Mouse (Mus musculus): ENCODE measurements at regions not wholly inside any gene's neighbourhood (a gene's known extent, or its start where the extent isn't known, plus 50 kb on each side); places are given as distances from the start of the nearest gene placed in this dataset.

DNA sequence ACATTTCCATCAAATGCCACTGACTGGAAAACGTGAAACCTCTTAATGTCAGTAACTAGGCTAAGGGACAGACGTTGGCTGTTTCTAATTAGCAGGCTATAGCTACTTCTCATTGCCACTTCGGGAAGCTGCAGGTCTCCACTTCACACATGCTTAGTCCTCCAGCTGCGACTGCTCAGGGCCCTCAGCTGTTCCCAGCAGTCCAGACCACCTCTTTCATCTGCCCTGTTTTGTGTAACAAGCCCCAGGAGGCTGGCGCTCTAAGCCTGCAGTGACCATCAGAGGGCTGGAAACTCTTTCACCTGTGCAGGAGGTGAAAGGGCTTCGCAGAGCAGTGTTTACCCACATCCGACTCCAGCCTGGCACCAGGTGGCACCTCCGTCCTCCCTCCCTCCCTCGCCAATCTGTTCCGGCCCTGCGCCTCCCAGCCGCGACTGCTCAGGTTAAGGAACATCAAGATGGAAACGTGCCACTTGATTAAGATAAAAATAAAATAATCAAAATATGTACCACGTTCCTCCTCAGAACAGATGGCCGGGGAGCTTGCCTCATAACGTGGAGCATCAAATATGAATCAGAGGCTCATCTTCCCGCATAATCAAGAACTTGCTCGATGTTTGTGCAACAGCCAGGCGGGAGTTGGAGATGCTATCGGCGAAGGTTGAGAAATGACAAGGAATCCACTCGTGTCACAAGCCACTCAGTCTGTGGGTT is 72.6 kb upstream of the Plet1 start:
- DNase-seq (ENCODE audit: low spot score) (no peak), ATAC-seq (ENCODE audit: low read depth) (no peak)
- Histone ChIP-seq H3K27me3 (replicated peaks; ENCODE audit: control insufficient read depth, insufficient read depth, low read length) (no peaks in the 10 kb centered on the region), H3K9me3 (ENCODE audit: control insufficient read depth, low read length) (no peaks in the 10 kb centered on the region), H3K4me3 (ENCODE audit: low read depth, low read length) (no peak overlapping the region), H3K9ac (ENCODE audit: low read depth, low read length) (no peak overlapping the region), H3K36me3 (ENCODE audit: control insufficient read depth, insufficient read depth, low read length) (no peaks in the 10 kb centered on the region), H3K4me1 (ENCODE audit: control insufficient read depth, insufficient read depth, low read length) (no peaks in the 10 kb centered on the region), H3K4me2 (ENCODE audit: low read depth, low read length) (no peak overlapping the region), H3K27ac (replicated peaks; ENCODE audit: low read depth, low read length) (no peak overlapping the region)
- 71% methylated on average over 23 of the region's 23 CpGs for WGBS

- no peak for DNase-seq (ENCODE audit: low spot score)
- Histone ChIP-seq H3K9me3 (ENCODE audit: control insufficient read depth, low read length) (no peaks in the 10 kb centered on the region), H3K4me2 (ENCODE audit: low read depth, low read length) (no peak overlapping the region), H3K4me3 (ENCODE audit: low read depth, low read length) (no peak overlapping the region), H3K27me3 (replicated peaks; ENCODE audit: control insufficient read depth, insufficient read depth, low read length) (no peaks in the 10 kb centered on the region), H3K4me1 (ENCODE audit: control insufficient read depth, insufficient read depth, low read length) (no peaks in the 10 kb centered on the region), H3K36me3 (ENCODE audit: control insufficient read depth, insufficient read depth, low read length) (no peaks in the 10 kb centered on the region), H3K27ac (replicated peaks; ENCODE audit: low read depth, low read length) (no peak overlapping the region), H3K9ac (ENCODE audit: low read depth, low read length) (no peak overlapping the region)
- WGBS: 37% methylated on average over 4 of the region's 4 CpGs
- no peak for ATAC-seq (ENCODE audit: low read depth)
These were observed 68.3 kb upstream of the Plet1 start for GRCm38 (mm10) chr9:50425866-50426495.

- Histone ChIP-seq H3K9me3 (ENCODE audit: control insufficient read depth, low read length) (no peaks in the 10 kb centered on the region), H3K36me3 (ENCODE audit: control insufficient read depth, insufficient read depth, low read length) (no peaks in the 10 kb centered on the region), H3K27me3 (replicated peaks; ENCODE audit: control insufficient read depth, insufficient read depth, low read length) (no peaks in the 10 kb centered on the region), H3K27ac (replicated peaks; ENCODE audit: low read depth, low read length) (no peak overlapping the region), H3K4me3 (ENCODE audit: low read depth, low read length) (no peak overlapping the region), H3K9ac (ENCODE audit: low read depth, low read length) (no peak overlapping the region), H3K4me1 (ENCODE audit: control insufficient read depth, insufficient read depth, low read length) (no peaks in the 10 kb centered on the region), H3K4me2 (ENCODE audit: low read depth, low read length) (no peak overlapping the region)
- ATAC-seq (ENCODE audit: low read depth) (no peak), DNase-seq (ENCODE audit: low spot score) (no peak)
- WGBS: 89% methylated on average over 7 of the region's 7 CpGs
These were observed 64.2 kb upstream of the Plet1 start for GRCm38 (mm10) chr9:50430147-50430546.

GRCm38 (mm10) chr9:50433525-50433924 is 60.8 kb upstream of the Plet1 start:
- WGBS: 62% methylated on average over 4 of the region's 4 CpGs

GRCm38 (mm10) chr9:50433978-50434377 is 60.3 kb upstream of the Plet1 start:
- Histone ChIP-seq H3K4me2 (ENCODE audit: low read depth, low read length) (no peak overlapping the region), H3K4me3 (ENCODE audit: low read depth, low read length) (no peak overlapping the region), H3K9me3 (ENCODE audit: control insufficient read depth, low read length) (no peaks in the 10 kb centered on the region), H3K9ac (ENCODE audit: low read depth, low read length) (no peak overlapping the region), H3K36me3 (ENCODE audit: control insufficient read depth, insufficient read depth, low read length) (no peaks in the 10 kb centered on the region), H3K27me3 (replicated peaks; ENCODE audit: control insufficient read depth, insufficient read depth, low read length) (no peaks in the 10 kb centered on the region), H3K27ac (replicated peaks; ENCODE audit: low read depth, low read length) (no peak overlapping the region), H3K4me1 (ENCODE audit: control insufficient read depth, insufficient read depth, low read length) (no peaks in the 10 kb centered on the region)
- peak; percentile 40 for DNase-seq (ENCODE audit: low spot score)
- WGBS: 45% methylated on average over 4 of the region's 4 CpGs
- ATAC-seq (ENCODE audit: low read depth): no peak

More at GRCm38 (mm10) chr9:50433525-50433924, 60.8 kb upstream of the Plet1 start:
- H3K9me3 ChIP-seq (ENCODE audit: control insufficient read depth, low read length): no peaks in the 10 kb centered on the region
- H3K4me1 ChIP-seq (ENCODE audit: control insufficient read depth, insufficient read depth, low read length): no peaks in the 10 kb centered on the region
- no peak overlapping the region for H3K27ac ChIP-seq (replicated peaks; ENCODE audit: low read depth, low read length)
- no peaks in the 10 kb centered on the region for H3K36me3 ChIP-seq (ENCODE audit: control insufficient read depth, insufficient read depth, low read length)
- ATAC-seq (ENCODE audit: low read depth) (no peak), DNase-seq (ENCODE audit: low spot score) (no peak)
- no peak overlapping the region for H3K9ac ChIP-seq (ENCODE audit: low read depth, low read length)
- H3K4me2 ChIP-seq (ENCODE audit: low read depth, low read length): no peak overlapping the region
- H3K27me3 ChIP-seq (replicated peaks; ENCODE audit: control insufficient read depth, insufficient read depth, low read length): no peaks in the 10 kb centered on the region
- no peak overlapping the region for H3K4me3 ChIP-seq (ENCODE audit: low read depth, low read length)

- no peaks in the 10 kb centered on the region for H3K9me3 ChIP-seq (ENCODE audit: control insufficient read depth, low read length)
- 18% methylated on average over 17 of the region's 17 CpGs for WGBS
- no peaks in the 10 kb centered on the region for H3K36me3 ChIP-seq (ENCODE audit: control insufficient read depth, insufficient read depth, low read length)
- H3K4me2 ChIP-seq (ENCODE audit: low read depth, low read length): peak overlapping the region; percentile 55
- ATAC-seq (ENCODE audit: low read depth) (peak; percentile 87), DNase-seq (ENCODE audit: low spot score) (peak; percentile 88)
- H3K4me3 ChIP-seq (ENCODE audit: low read depth, low read length): peak overlapping the region; percentile 21
- no peak overlapping the region for H3K9ac ChIP-seq (ENCODE audit: low read depth, low read length)
- H3K27me3 ChIP-seq (replicated peaks; ENCODE audit: control insufficient read depth, insufficient read depth, low read length): no peaks in the 10 kb centered on the region
- H3K27ac ChIP-seq (replicated peaks; ENCODE audit: low read depth, low read length): no peak overlapping the region
- H3K4me1 ChIP-seq (ENCODE audit: control insufficient read depth, insufficient read depth, low read length): no peaks in the 10 kb centered on the region
These were observed 56.2 kb upstream of the Plet1 start for GRCm38 (mm10) chr9:50437830-50438722.

- H3K27ac ChIP-seq (replicated peaks; ENCODE audit: low read depth, low read length): no peak overlapping the region
- no peak overlapping the region for H3K4me3 ChIP-seq (ENCODE audit: low read depth, low read length)
- no peak for DNase-seq (ENCODE audit: low spot score)
- no peak overlapping the region for H3K4me2 ChIP-seq (ENCODE audit: low read depth, low read length)
- no peaks in the 10 kb centered on the region for H3K27me3 ChIP-seq (replicated peaks; ENCODE audit: control insufficient read depth, insufficient read depth, low read length)
- 61% methylated on average over 7 of the region's 7 CpGs for WGBS
- no peak for ATAC-seq (ENCODE audit: low read depth)
- no peaks in the 10 kb centered on the region for H3K4me1 ChIP-seq (ENCODE audit: control insufficient read depth, insufficient read depth, low read length)
- H3K9me3 ChIP-seq (ENCODE audit: control insufficient read depth, low read length): no peaks in the 10 kb centered on the region
- no peak overlapping the region for H3K9ac ChIP-seq (ENCODE audit: low read depth, low read length)
- no peaks in the 10 kb centered on the region for H3K36me3 ChIP-seq (ENCODE audit: control insufficient read depth, insufficient read depth, low read length)
These were observed 55.6 kb upstream of the Plet1 start for GRCm38 (mm10) chr9:50438738-50439137.

DNA sequence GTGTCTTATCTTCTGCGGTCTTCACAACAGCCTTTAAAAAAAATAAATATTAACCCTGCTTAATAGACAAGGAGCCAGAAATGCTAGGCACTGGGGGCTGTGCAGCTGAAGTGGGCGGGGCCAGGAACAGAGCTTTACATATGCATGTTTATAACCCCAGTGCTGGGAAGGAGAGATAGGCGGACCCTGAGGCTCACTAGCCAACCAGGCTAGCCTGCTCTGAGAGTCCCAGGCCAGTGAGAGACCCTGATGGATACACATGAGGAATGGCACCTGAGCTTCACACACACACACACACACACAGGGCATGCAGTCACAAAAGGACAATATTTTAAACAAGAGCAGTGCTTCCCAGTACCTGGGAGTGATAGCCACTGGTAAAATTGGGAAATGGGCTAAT is 54.1 kb upstream of the Plet1 start:
- H3K9me3 ChIP-seq (ENCODE audit: control insufficient read depth, low read length): no peaks in the 10 kb centered on the region
- H3K9ac ChIP-seq (ENCODE audit: low read depth, low read length): no peak overlapping the region
- no peaks in the 10 kb centered on the region for H3K4me1 ChIP-seq (ENCODE audit: control insufficient read depth, insufficient read depth, low read length)
- H3K27me3 ChIP-seq (replicated peaks; ENCODE audit: control insufficient read depth, insufficient read depth, low read length): no peaks in the 10 kb centered on the region
- ATAC-seq (ENCODE audit: low read depth) (no peak), DNase-seq (ENCODE audit: low spot score) (no peak)
- no peak overlapping the region for H3K27ac ChIP-seq (replicated peaks; ENCODE audit: low read depth, low read length)
- no peak overlapping the region for H3K4me3 ChIP-seq (ENCODE audit: low read depth, low read length)
- H3K4me2 ChIP-seq (ENCODE audit: low read depth, low read length): no peak overlapping the region
- no peaks in the 10 kb centered on the region for H3K36me3 ChIP-seq (ENCODE audit: control insufficient read depth, insufficient read depth, low read length)
- 77% methylated on average over 3 of the region's 3 CpGs for WGBS
